Mouse (Mus musculus) kidney, embryonic 16.5 days (tissue): ENCODE data around the gene Cttnbp2nl. TPM values are rescaled to one million over a fixed set of nuclear protein-coding genes. Genes with fewer than 3 reads are reported as not detected.

Experiments
- ATAC-seq: fragments of 200-750 bp; cut with Nextera tagmentation; 2 replicates; pipeline ENCODE4 v1.8.0; 2017; ENCODE audit warnings: moderate TSS enrichment; ENCODE audit not compliant: low FRiP score, low TSS enrichment
- H3K27ac ChIP-seq: fragments of 300-500 bp; sonication (generic); 2 replicates; pipeline ENCODE4 v1.5.1; 2014; ENCODE audit warnings: low read length
- H3K27me3 ChIP-seq: fragments of 300-500 bp; sonication (generic); 2 replicates; pipeline ENCODE4 v1.6.1; 2014; ENCODE audit warnings: low read length, control low read depth, mixed read lengths; ENCODE audit not compliant: insufficient read depth
- H3K36me3 ChIP-seq: fragments of 300-500 bp; sonication (generic); 2 replicates; pipeline ENCODE4 v1.6.1; 2014; ENCODE audit warnings: low read length, control low read depth, mixed read lengths; ENCODE audit not compliant: insufficient read depth
- H3K4me1 ChIP-seq: fragments of 300-500 bp; sonication (generic); 2 replicates; pipeline ENCODE4 v1.6.1; 2014; ENCODE audit warnings: low read length, control low read depth, mixed read lengths; ENCODE audit not compliant: insufficient read depth
- H3K4me2 ChIP-seq: fragments of 300-500 bp; sonication (generic); replicated peaks from 2 replicates; pipeline ENCODE4 v1.6.1; 2014; ENCODE audit warnings: low read depth, low read length
- H3K4me3 ChIP-seq: fragments of 300-500 bp; sonication (generic); 2 replicates; pipeline ENCODE4 v1.5.1; 2014; ENCODE audit warnings: mild to moderate bottlenecking, low read length
- H3K9ac ChIP-seq: fragments of 300-500 bp; sonication (generic); replicated peaks from 2 replicates; pipeline ENCODE4 v1.6.1; 2014; ENCODE audit warnings: low read length
- H3K9me3 ChIP-seq: fragments of 300-500 bp; sonication (generic); 2 replicates; pipeline ENCODE4 v1.6.1; 2016; ENCODE audit warnings: low read length, control low read depth
- WGBS: fragments of 180-500 bp; shearing (Covaris S2); extraction: QIAGEN DNeasy Blood & Tissue Kit; methylation state at CpG from one replicate; pipeline ENCODE4 v1.1.7; 2014; 5-methylcytosine and 5-hydroxymethylcytosine counted together
- polyA plus RNA-seq: library from polyadenylated mRNA; unstranded; fragments of >200 nt; fragmentation: Nextera tagmentation; extraction: Ambion mirVana; gene quantifications from 2 replicates; pipeline ENCODE4 v1.2.1, GENCODE M21; 2015

The Cttnbp2nl gene
- polyA plus RNA-seq, 1 experiment from 2014 or later = 28.6 TPM

DNA sequence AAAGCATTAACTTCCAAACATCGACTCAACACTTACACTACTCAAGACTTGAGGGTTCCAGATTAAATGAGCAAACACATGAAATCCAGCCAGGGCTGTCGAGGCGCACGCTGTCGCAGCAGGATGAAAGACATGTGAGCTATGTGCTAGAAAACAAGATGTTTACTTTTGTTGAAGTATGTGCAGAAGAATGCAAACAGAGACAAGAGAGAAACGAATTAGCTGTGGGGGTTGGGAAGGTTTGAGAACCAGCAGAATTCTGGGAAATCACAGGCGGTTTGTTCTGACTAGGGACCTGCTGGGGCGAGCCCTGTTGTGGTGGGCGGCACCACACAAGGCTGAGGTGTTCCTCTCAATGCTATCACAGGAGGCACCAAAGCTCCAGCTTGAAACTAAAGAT lies 44.9 kb downstream of the Cttnbp2nl start:
- Histone ChIP-seq H3K4me1 (no peaks in the 10 kb centered on the region), H3K27me3 (no peaks in the 10 kb centered on the region), H3K36me3 (peaks cover 62% of the 10 kb centered on the region), H3K27ac (no peak overlapping the region), H3K9ac (no peak overlapping the region), H3K4me2 (no peak overlapping the region), H3K9me3 (no peaks in the 10 kb centered on the region), H3K4me3 (no peak overlapping the region)
- WGBS = 83% methylated on average over 9 of the region's 9 CpGs
- no peak for ATAC-seq

DNA sequence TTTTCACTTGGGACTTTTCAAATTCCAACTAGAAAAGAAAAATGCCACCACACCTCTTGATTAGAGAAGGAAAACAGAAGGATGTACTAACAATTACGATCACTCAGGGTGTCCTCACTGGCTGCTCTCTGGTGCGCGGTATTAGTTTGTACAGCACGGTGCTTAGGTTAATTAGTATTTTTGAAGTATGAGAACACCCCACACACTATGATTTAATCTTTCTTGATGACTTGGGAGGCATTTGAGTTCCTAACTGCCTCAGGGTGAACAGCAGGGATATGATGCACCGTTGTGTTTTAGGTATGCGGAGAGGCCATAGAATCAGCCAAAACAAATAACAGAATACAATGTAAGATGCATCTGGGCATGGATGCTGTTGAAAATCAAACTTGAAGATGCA lies 46.8 kb downstream of the Cttnbp2nl start:
- Histone ChIP-seq H3K4me1 (no peaks in the 10 kb centered on the region), H3K36me3 (peaks cover 71% of the 10 kb centered on the region), H3K9ac (no peak overlapping the region), H3K9me3 (no peaks in the 10 kb centered on the region), H3K27me3 (no peaks in the 10 kb centered on the region), H3K4me3 (no peak overlapping the region), H3K4me2 (no peak overlapping the region), H3K27ac (no peak overlapping the region)
- 67% methylated on average over 6 of the region's 6 CpGs for WGBS
- no peak for ATAC-seq

DNA sequence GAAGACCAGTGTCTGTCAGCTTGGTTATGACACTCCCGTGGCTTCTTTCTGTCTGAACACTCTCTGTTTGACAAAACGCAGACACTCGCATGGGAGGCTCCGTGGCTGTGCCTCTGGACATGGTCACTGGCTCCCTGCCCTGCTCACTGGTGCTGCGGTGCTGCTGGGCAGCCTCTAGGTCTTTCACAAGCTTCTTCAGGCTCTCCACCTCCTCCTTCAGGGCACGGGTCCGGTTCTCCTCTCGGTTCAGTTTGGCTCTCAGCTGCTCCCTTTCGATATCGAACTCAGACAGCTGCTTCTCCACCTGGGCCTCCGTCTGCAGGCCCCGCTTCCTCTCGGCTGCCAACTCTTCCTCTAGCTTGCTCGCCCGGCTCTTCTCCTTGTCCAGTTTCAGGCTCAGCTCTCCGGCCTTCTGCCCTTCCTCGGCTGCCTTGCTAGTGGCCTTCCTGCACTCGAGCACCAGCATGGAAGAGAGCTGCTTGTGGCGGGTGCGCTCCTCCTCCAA lies 47.3 kb downstream of the Cttnbp2nl start:
- H3K27ac ChIP-seq = no peak overlapping the region
- ATAC-seq = no peak
- H3K36me3 ChIP-seq = peaks cover 69% of the 10 kb centered on the region

GRCm38 (mm10) chr3:105005011-105005410 lies 47.9 kb downstream of the Cttnbp2nl start:
- H3K4me3 ChIP-seq = no peak overlapping the region
- H3K36me3 ChIP-seq = peaks cover 63% of the 10 kb centered on the region
- H3K4me1 ChIP-seq = no peaks in the 10 kb centered on the region
- H3K9me3 ChIP-seq = no peaks in the 10 kb centered on the region
- no peak overlapping the region for H3K9ac ChIP-seq
- H3K27me3 ChIP-seq = no peaks in the 10 kb centered on the region
- ATAC-seq = no peak
- WGBS = 92% methylated on average over 10 of the region's 10 CpGs
- no peak overlapping the region for H3K27ac ChIP-seq
- H3K4me2 ChIP-seq = no peak overlapping the region

More for the DNA sequence above, 47.3 kb downstream of the Cttnbp2nl start:
- no peaks in the 10 kb centered on the region for H3K4me1 ChIP-seq
- no peaks in the 10 kb centered on the region for H3K27me3 ChIP-seq
- H3K4me2 ChIP-seq = no peak overlapping the region
- no peak overlapping the region for H3K9ac ChIP-seq
- H3K9me3 ChIP-seq = no peaks in the 10 kb centered on the region
- no peak overlapping the region for H3K4me3 ChIP-seq
- 85% methylated on average over 20 of the region's 20 CpGs for WGBS

DNA sequence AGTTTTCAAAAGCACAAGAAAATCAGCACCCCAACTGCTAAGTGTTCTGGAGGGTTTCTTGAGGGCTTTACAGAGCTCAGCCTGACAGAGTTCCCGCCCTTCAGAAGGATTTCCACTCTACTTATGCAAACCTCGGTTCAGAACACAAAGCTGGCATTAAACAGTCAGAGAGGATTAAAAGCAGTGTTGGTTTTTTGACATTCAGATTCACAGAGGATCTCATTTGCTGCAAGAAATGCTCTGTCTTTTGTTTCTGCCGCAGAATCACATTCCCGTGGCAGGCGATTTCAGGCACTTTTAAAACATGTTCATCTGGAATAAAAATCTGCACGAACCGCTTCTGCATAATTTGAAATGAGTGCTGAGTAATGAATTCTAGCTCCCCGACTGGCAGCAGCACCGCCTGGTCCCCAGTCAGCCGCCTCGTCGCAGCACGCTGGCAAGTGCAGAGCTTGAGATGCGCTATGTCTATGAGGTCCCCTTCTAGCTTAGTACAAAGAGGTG lies 48.9 kb downstream of the Cttnbp2nl start:
- WGBS = 90% methylated on average over 14 of the region's 14 CpGs
- Histone ChIP-seq H3K9me3 (no peaks in the 10 kb centered on the region), H3K4me1 (no peaks in the 10 kb centered on the region), H3K4me2 (no peak overlapping the region), H3K27ac (no peak overlapping the region), H3K27me3 (no peaks in the 10 kb centered on the region), H3K9ac (no peak overlapping the region), H3K36me3 (peaks cover 54% of the 10 kb centered on the region), H3K4me3 (no peak overlapping the region)
- ATAC-seq = no peak

- H3K4me3 ChIP-seq = no peak overlapping the region
- H3K36me3 ChIP-seq = peaks cover 37% of the 10 kb centered on the region
- peaks cover 12% of the 10 kb centered on the region for H3K4me1 ChIP-seq
- H3K4me2 ChIP-seq = no peak overlapping the region
- no peaks in the 10 kb centered on the region for H3K27me3 ChIP-seq
- no peak for ATAC-seq
- H3K27ac ChIP-seq = no peak overlapping the region
- no peak overlapping the region for H3K9ac ChIP-seq
- no peaks in the 10 kb centered on the region for H3K9me3 ChIP-seq
- WGBS = 63% methylated on average over 6 of the region's 6 CpGs
Measured at GRCm38 (mm10) chr3:105001374-105001773, 51.6 kb downstream of the Cttnbp2nl start.

DNA sequence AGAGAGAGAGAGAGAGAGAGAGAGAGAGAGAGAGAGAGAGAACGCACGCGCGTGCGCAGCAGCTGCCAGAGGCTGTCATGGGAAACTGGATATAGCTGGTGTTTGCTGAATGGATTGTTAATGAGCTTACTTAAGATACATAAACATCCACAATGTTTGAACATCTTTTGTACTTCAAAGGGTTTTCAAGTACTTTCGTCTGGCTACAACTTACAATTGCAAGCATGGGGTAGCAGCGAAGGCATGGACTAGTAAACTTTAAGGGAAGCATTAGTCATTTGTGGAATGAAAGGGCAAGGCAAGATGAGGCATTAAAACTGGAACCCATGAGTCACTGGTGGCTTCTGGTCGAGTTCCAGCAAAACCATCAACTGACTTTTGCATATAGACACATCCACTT lies 52.4 kb downstream of the Cttnbp2nl start:
- H3K4me1 ChIP-seq = peaks cover 12% of the 10 kb centered on the region
- ATAC-seq = no peak
- no peaks in the 10 kb centered on the region for H3K9me3 ChIP-seq
- H3K4me3 ChIP-seq = no peak overlapping the region
- H3K9ac ChIP-seq = no peak overlapping the region
- H3K36me3 ChIP-seq = peaks cover 31% of the 10 kb centered on the region
- H3K27ac ChIP-seq = no peak overlapping the region
- 90% methylated on average over 8 of the region's 8 CpGs for WGBS
- no peaks in the 10 kb centered on the region for H3K27me3 ChIP-seq
- H3K4me2 ChIP-seq = no peak overlapping the region

- Histone ChIP-seq H3K4me2 (no peak overlapping the region), H3K36me3 (peaks cover 7% of the 10 kb centered on the region; the same call in 1 of the 2 replicates), H3K9ac (no peak overlapping the region), H3K4me1 (peaks cover 26% of the 10 kb centered on the region), H3K27me3 (no peaks in the 10 kb centered on the region), H3K27ac (no peak overlapping the region), H3K4me3 (no peak overlapping the region), H3K9me3 (no peaks in the 10 kb centered on the region)
- 41% methylated on average over 6 of the region's 6 CpGs for WGBS
- no peak for ATAC-seq
Measured at GRCm38 (mm10) chr3:104997563-104997962, 55.4 kb downstream of the Cttnbp2nl start.

DNA sequence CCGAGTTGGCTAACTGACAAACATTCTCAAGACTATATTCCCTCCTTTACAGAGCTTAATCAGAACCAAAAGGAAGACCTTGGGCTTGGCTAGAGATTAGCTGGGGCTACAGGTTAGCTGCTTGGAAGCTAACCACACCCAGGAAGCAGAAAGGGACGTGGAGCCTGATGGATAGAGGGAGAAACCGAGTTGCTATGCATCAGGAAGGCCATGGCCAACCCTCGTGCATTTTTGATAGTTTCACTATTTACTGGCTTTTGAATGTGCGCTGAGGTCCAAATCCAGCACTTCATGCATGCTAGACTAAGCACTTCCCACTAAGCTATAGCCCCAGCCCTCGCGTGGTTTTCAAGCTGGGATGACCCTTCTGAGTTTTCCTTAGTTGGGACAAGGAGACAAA lies 57.2 kb downstream of the Cttnbp2nl start:
- Histone ChIP-seq H3K27me3 (no peaks in the 10 kb centered on the region), H3K27ac (no peak overlapping the region), H3K4me2 (no peak overlapping the region), H3K9ac (no peak overlapping the region), H3K36me3 (no peaks in the 10 kb centered on the region), H3K4me1 (peaks cover 26% of the 10 kb centered on the region), H3K4me3 (no peak overlapping the region), H3K9me3 (no peaks in the 10 kb centered on the region)
- 79% methylated on average over 7 of the region's 7 CpGs for WGBS
- ATAC-seq = no peak

DNA sequence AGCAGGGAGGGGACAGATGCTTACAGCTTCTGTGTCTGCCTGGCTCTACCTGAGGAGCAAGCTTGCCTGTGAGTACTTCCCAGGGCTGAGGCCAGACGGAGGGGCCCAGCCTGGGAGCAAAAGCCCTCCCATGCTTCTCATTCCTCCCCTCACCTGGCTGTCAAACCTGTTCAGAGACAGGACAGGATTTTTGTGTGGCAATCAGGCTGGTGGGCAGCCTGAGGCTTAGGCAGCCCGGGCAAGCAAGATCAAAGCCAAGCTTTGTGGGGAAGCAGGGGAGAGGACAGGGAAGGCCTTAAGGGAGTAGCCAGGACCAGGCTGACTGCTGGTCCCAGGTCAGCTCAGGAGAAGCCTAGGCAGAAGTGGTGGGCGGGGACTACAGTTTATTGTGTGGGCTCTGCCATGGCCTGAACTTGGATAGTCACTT lies 58.5 kb downstream of the Cttnbp2nl start:
- no peaks in the 10 kb centered on the region for H3K27me3 ChIP-seq
- H3K9me3 ChIP-seq = no peaks in the 10 kb centered on the region
- no peak overlapping the region for H3K4me2 ChIP-seq
- no peaks in the 10 kb centered on the region for H3K36me3 ChIP-seq
- peak; percentile 13; the same call in 1 of the 2 replicates for ATAC-seq
- H3K4me3 ChIP-seq = no peak overlapping the region
- H3K27ac ChIP-seq = peak overlapping the region; percentile 61
- 41% methylated on average over 3 of the region's 3 CpGs for WGBS
- H3K9ac ChIP-seq = no peak overlapping the region
- peaks cover 26% of the 10 kb centered on the region for H3K4me1 ChIP-seq
